Mouse (Mus musculus) frontal cortex, postnatal 36 days (tissue): Measurements from ENCODE around the gene Maml3.

ENCODE experiments used
- DNase-seq, 2 experiments: peaks; one replicate each; pipeline ENCODE4 v3.0.0; 2022; ENCODE audit warnings: low spot score in 2 of 2

Maml3 gene

GRCm38 (mm10) chr3:51830821-51831429 lies 274.0 kb downstream of the Maml3 start:
- DNase-seq: no peak

GRCm38 (mm10) chr3:51825530-51825929 lies 279.3 kb downstream of the Maml3 start:
- DNase-seq: no peak

GRCm38 (mm10) chr3:51824506-51824905 lies 280.4 kb downstream of the Maml3 start:
- DNase-seq: no peak

GRCm38 (mm10) chr3:51821551-51821950 lies 283.3 kb downstream of the Maml3 start:
- DNase-seq: no peak

GRCm38 (mm10) chr3:51819109-51819508 lies 285.8 kb downstream of the Maml3 start:
- DNase-seq: no peak

GRCm38 (mm10) chr3:51817919-51818318 lies 287.0 kb downstream of the Maml3 start:
- no peak for DNase-seq

- DNase-seq: no peak
These were observed 287.5 kb downstream of the Maml3 start for GRCm38 (mm10) chr3:51817329-51817728.

- DNase-seq: peak in 1 of 2 experiments; percentile 22
These were observed 288.2 kb downstream of the Maml3 start for GRCm38 (mm10) chr3:51816517-51817285.

GRCm38 (mm10) chr3:51814073-51814472 lies 290.8 kb downstream of the Maml3 start:
- DNase-seq: no peak

- no peak for DNase-seq
These were observed 291.7 kb downstream of the Maml3 start for GRCm38 (mm10) chr3:51813186-51813585.

GRCm38 (mm10) chr3:51810731-51811130 lies 294.1 kb downstream of the Maml3 start:
- DNase-seq: no peak

- DNase-seq: no peak
These were observed 295.1 kb downstream of the Maml3 start for GRCm38 (mm10) chr3:51809822-51810221.

GRCm38 (mm10) chr3:51807981-51808870 lies 296.6 kb downstream of the Maml3 start:
- DNase-seq: peak in 1 of 2 experiments; percentile 30

- DNase-seq: no peak
These were observed 299.2 kb downstream of the Maml3 start for GRCm38 (mm10) chr3:51805488-51806318.

- no peak for DNase-seq
These were observed 301.0 kb downstream of the Maml3 start for GRCm38 (mm10) chr3:51803903-51804302.

- no peak for DNase-seq
These were observed 305.2 kb downstream of the Maml3 start for GRCm38 (mm10) chr3:51799650-51800049.

- DNase-seq: no peak
These were observed 308.0 kb downstream of the Maml3 start for GRCm38 (mm10) chr3:51796838-51797237.

GRCm38 (mm10) chr3:51796219-51796828 lies 308.6 kb downstream of the Maml3 start:
- DNase-seq: no peak

- DNase-seq: no peak
These were observed 313.3 kb downstream of the Maml3 start for GRCm38 (mm10) chr3:51791542-51791941.

- DNase-seq: no peak
These were observed 315.4 kb downstream of the Maml3 start for GRCm38 (mm10) chr3:51789389-51789904.
